Mouse (Mus musculus) kidney, embryonic 16.5 days (tissue): ENCODE measurements around the gene Fgfr1op2. TPM values are rescaled to one million over a fixed set of nuclear protein-coding genes. Genes with fewer than 3 reads are reported as not detected.
"Not testable (repeated sequence)": the region's sequence is repeated elsewhere in the genome, so short reads cannot be mapped to it uniquely, and the experiment has no call there.

Experiments
- ATAC-seq: fragments of 200-750 bp; cut with Nextera tagmentation; 2 replicates; pipeline ENCODE4 v1.8.0; 2017; ENCODE audit warnings: moderate TSS enrichment; ENCODE audit not compliant: low FRiP score, low TSS enrichment
- H3K27ac ChIP-seq: fragments of 300-500 bp; sonication (generic); 2 replicates; pipeline ENCODE4 v1.5.1; 2014; ENCODE audit warnings: low read length
- H3K27me3 ChIP-seq: fragments of 300-500 bp; sonication (generic); 2 replicates; pipeline ENCODE4 v1.6.1; 2014; ENCODE audit warnings: low read length, control low read depth, mixed read lengths; ENCODE audit not compliant: insufficient read depth
- H3K36me3 ChIP-seq: fragments of 300-500 bp; sonication (generic); 2 replicates; pipeline ENCODE4 v1.6.1; 2014; ENCODE audit warnings: low read length, control low read depth, mixed read lengths; ENCODE audit not compliant: insufficient read depth
- H3K4me1 ChIP-seq: fragments of 300-500 bp; sonication (generic); 2 replicates; pipeline ENCODE4 v1.6.1; 2014; ENCODE audit warnings: low read length, control low read depth, mixed read lengths; ENCODE audit not compliant: insufficient read depth
- H3K4me2 ChIP-seq: fragments of 300-500 bp; sonication (generic); replicated peaks from 2 replicates; pipeline ENCODE4 v1.6.1; 2014; ENCODE audit warnings: low read depth, low read length
- H3K4me3 ChIP-seq: fragments of 300-500 bp; sonication (generic); 2 replicates; pipeline ENCODE4 v1.5.1; 2014; ENCODE audit warnings: mild to moderate bottlenecking, low read length
- H3K9ac ChIP-seq: fragments of 300-500 bp; sonication (generic); replicated peaks from 2 replicates; pipeline ENCODE4 v1.6.1; 2014; ENCODE audit warnings: low read length
- H3K9me3 ChIP-seq: fragments of 300-500 bp; sonication (generic); 2 replicates; pipeline ENCODE4 v1.6.1; 2016; ENCODE audit warnings: low read length, control low read depth
- WGBS: fragments of 180-500 bp; shearing (Covaris S2); extraction: QIAGEN DNeasy Blood & Tissue Kit; methylation state at CpG from one replicate; pipeline ENCODE4 v1.1.7; 2014; 5-methylcytosine and 5-hydroxymethylcytosine counted together
- polyA plus RNA-seq: library from polyadenylated mRNA; unstranded; fragments of >200 nt; fragmentation: Nextera tagmentation; extraction: Ambion mirVana; gene quantifications from 2 replicates; pipeline ENCODE4 v1.2.1, GENCODE M21; 2015

Fgfr1op2 gene
- polyA plus RNA-seq, 1 experiment from 2014 or later: 92.6 TPM

DNA sequence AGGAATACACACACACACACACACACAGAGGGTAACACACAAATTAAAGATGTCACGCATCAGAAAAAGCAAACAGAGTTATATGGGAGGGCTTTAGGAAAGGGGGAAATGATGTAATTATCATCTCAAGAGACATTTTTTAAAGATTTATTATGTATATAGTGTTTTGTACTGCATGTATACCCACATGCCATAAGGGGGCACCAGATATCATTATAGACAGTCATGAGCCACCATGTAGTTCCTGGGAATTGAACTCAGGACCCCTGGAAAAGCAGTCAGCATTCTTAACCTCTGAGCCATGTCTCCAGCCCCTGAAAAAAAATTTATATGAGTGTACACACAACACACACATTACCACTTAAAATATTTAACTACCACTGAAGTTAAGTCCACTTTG lies 32.4 kb upstream of the Fgfr1op2 start:
- 84% methylated on average over 1 of the region's 1 CpGs for WGBS
- H3K36me3 ChIP-seq: peaks cover 19% of the 10 kb centered on the region

GRCm38 (mm10) chr6:146545289-146545865 lies 31.6 kb upstream of the Fgfr1op2 start:
- 81% methylated on average over 5 of the region's 5 CpGs for WGBS
- H3K36me3 ChIP-seq: peaks cover 24% of the 10 kb centered on the region
- H3K4me1 ChIP-seq: no peaks in the 10 kb centered on the region
- no peak overlapping the region for H3K9ac ChIP-seq
- H3K27me3 ChIP-seq: no peaks in the 10 kb centered on the region
- H3K4me3 ChIP-seq: no peak overlapping the region
- no peaks in the 10 kb centered on the region for H3K9me3 ChIP-seq
- H3K27ac ChIP-seq: no peak overlapping the region
- ATAC-seq: no peak
- H3K4me2 ChIP-seq: no peak overlapping the region

More for the DNA sequence above, 32.4 kb upstream of the Fgfr1op2 start:
- Histone ChIP-seq H3K4me2 (no peak overlapping the region), H3K9me3 (no peaks in the 10 kb centered on the region), H3K27ac (no peak overlapping the region), H3K4me1 (no peaks in the 10 kb centered on the region), H3K4me3 (no peak overlapping the region), H3K9ac (no peak overlapping the region), H3K27me3 (no peaks in the 10 kb centered on the region)
- no peak for ATAC-seq

DNA sequence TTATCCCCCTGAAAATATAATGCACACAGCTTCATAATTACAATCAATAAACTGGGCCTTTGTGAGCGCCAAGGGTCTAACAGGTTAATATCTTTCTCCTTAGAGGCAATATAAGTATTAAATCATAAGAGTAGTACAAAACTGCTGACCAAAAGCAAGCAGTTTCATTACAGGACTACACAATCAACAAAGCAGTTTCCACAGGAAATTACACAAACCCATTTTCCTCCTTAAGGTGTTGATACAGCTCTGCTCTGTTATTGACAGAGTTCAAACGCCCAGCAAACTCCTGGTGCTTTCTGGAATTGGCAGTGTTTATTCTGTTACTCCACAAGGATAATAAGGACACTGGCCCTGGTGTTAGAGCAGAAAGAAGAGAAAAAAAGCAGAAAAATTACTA lies 26.6 kb upstream of the Fgfr1op2 start:
- peaks cover 62% of the 10 kb centered on the region for H3K36me3 ChIP-seq
- no peak overlapping the region for H3K4me2 ChIP-seq
- H3K27ac ChIP-seq: no peak overlapping the region
- H3K4me1 ChIP-seq: no peaks in the 10 kb centered on the region
- H3K9ac ChIP-seq: no peak overlapping the region
- no peak overlapping the region for H3K4me3 ChIP-seq
- WGBS: 87% methylated on average over 2 of the region's 2 CpGs
- ATAC-seq: no peak
- no peaks in the 10 kb centered on the region for H3K9me3 ChIP-seq
- H3K27me3 ChIP-seq: no peaks in the 10 kb centered on the region

GRCm38 (mm10) chr6:146551326-146551725 lies 25.7 kb upstream of the Fgfr1op2 start:
- Histone ChIP-seq H3K27me3 (no peaks in the 10 kb centered on the region), H3K9me3 (no peaks in the 10 kb centered on the region), H3K9ac (no peak overlapping the region), H3K4me1 (no peaks in the 10 kb centered on the region), H3K27ac (no peak overlapping the region), H3K36me3 (peaks cover 66% of the 10 kb centered on the region), H3K4me2 (no peak overlapping the region), H3K4me3 (no peak overlapping the region)
- ATAC-seq: no peak

DNA sequence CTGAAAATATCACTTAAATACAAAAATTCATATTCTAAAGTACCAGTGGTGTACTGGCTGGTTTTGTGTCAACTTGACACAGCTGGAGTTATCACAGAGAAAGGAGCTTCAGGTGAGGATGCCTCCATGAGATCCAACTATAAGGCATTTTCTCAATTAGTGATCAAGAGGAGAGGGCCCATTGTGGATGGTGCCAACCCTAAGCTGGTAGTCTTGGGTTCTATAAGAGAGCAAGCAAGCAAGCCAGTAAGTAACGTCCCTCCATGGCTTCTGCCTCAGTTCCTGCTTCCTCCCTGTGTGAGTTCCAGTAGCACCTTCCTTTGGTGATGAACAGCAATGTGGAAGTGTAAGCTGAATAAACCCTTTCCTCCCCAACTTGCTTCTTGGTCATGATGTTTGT lies 14.5 kb upstream of the Fgfr1op2 start:
- not testable (repeated sequence) for H3K4me1 ChIP-seq, H3K9me3 ChIP-seq, H3K9ac ChIP-seq, ATAC-seq, H3K27me3 ChIP-seq, H3K27ac ChIP-seq, H3K4me2 ChIP-seq, H3K4me3 ChIP-seq
- peaks cover 53% of the 10 kb centered on the region for H3K36me3 ChIP-seq
- 92% methylated on average over 1 of the region's 1 CpGs for WGBS

DNA sequence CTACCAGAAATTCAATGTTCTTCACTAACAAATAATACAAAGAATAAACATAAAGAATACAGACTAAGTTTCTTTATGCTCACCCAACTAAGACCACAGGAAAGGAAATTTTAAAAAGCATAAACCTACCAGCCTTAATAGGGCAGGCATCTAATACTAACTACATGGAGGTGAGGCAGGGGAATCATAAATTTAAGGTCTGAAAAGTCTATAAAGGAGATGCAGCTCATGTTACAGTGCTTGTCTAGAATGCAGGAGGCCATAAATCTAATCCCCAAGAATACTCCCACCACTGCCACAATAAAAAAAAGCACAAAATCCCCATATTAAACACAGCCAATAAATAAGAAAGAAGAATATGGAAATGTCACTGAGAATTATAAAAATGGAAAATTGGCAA lies 4.9 kb upstream of the Fgfr1op2 start:
- no peak overlapping the region for H3K27ac ChIP-seq
- H3K9ac ChIP-seq: no peak overlapping the region
- H3K4me1 ChIP-seq: peaks cover 25% of the 10 kb centered on the region
- ATAC-seq: 0 out of 2 replicates have a peak, but pooled peaks have one; percentile 58
- H3K9me3 ChIP-seq: no peaks in the 10 kb centered on the region
- 0 out of 2 replicates have a peak, but pooled peaks cover 6% of the 10 kb centered on the region for H3K36me3 ChIP-seq
- no peaks in the 10 kb centered on the region for H3K27me3 ChIP-seq
- H3K4me2 ChIP-seq: no peak overlapping the region
- H3K4me3 ChIP-seq: no peak overlapping the region

DNA sequence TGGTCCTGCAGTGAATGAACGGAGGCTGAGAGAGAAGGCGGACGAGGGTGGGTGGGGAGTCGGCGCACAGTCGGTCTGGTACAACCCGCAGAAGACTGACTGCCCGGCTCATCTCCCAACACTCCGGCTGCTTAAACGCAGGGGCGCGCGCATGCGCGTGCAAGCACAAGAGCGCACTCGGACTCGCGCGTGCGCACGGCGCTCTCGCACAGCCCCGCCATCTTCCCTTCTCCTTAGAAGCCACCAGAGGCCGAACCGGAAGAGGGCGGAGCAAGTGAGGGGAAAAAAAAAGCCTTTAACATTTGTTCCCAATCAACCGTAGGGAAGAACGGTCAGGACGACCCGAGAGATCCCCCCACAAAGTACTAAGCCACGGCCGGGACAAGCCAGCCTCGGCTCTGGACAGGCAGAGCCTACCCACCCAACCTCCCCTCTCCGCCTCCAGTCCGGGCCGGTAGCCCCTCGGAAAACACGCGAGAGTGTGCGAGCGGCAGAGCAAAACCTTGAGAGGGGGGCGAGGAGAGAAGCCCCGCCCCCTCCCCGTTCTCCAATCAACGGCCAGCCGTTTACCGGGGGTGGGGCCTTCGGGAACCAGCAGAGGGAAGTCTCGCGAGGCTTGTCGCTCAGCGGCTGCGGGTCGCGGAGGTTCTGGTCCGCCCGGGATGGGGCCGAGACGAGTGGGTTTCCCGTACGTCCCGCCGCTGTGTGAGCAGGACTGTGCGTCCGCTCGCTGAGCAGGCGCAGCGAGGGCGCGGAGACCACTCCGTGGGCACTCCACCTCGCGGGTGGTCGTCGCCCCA lies 507 bp downstream of the Fgfr1op2 start, which contains the start of gene Ints13:
TSS of gene Ints13 (minus strand) at position 526 of the 800 bp plus-strand sequence.
- under 1% methylated on average over 72 of the region's 77 CpGs for WGBS
- Histone ChIP-seq H3K9ac (peak within 1 kb of the TSS; percentile 97), H3K4me2 (peak within 1 kb of the TSS; percentile 87), H3K9me3 (no peaks in the 10 kb centered on the region), H3K4me1 (peaks cover 31% of the 10 kb centered on the region), H3K4me3 (peak within 1 kb of the TSS; percentile 97), H3K27me3 (no peaks in the 10 kb centered on the region), H3K27ac (peak within 1 kb of the TSS; percentile 96), H3K36me3 (no peaks in the 10 kb centered on the region)
- ATAC-seq: peak; percentile 96

DNA sequence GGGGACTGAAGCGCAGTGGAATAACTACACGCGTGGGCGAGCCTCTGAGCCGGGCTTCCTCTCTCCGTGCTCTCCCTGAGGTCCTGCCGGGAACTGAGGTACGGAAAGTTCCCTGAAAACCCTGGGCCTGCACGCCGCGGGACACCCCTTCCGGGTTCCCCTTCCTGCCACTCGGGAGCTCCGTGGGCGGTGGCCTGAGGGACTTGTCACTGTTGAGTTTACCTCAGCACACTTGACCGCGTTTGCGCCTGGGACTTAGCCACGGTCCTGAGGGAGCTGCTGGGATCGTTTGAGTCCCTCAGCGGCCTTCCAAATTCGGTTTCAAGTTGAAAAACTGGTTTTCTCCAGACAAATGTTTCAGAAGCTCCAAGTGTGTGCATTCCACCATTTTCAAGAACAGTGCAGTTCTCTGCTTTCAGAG lies 1.1 kb downstream of the Fgfr1op2 start:
- ATAC-seq: peak; percentile 64
- peaks cover 27% of the 10 kb centered on the region for H3K4me1 ChIP-seq
- no peaks in the 10 kb centered on the region for H3K9me3 ChIP-seq
- peak overlapping the region; percentile 96 for H3K27ac ChIP-seq
- H3K4me3 ChIP-seq: peak overlapping the region; percentile 97
- peak overlapping the region; percentile 87 for H3K4me2 ChIP-seq
- H3K27me3 ChIP-seq: no peaks in the 10 kb centered on the region
- no peaks in the 10 kb centered on the region for H3K36me3 ChIP-seq
- WGBS: under 1% methylated on average over 22 of the region's 22 CpGs
- peak overlapping the region; percentile 97 for H3K9ac ChIP-seq

- 11% methylated on average over 7 of the region's 7 CpGs for WGBS
- Histone ChIP-seq H3K4me3 (peak overlapping the region; percentile 97), H3K36me3 (no peaks in the 10 kb centered on the region), H3K4me1 (peaks cover 27% of the 10 kb centered on the region), H3K4me2 (peak overlapping the region; percentile 87), H3K27ac (peak overlapping the region; percentile 96), H3K27me3 (no peaks in the 10 kb centered on the region), H3K9me3 (no peaks in the 10 kb centered on the region), H3K9ac (peak overlapping the region; percentile 97)
- ATAC-seq: no peak
These were observed 1.6 kb downstream of the Fgfr1op2 start for GRCm38 (mm10) chr6:146578586-146578985.

- ATAC-seq: no peak
- Histone ChIP-seq H3K4me3 (no peak overlapping the region), H3K27ac (no peak overlapping the region), H3K9ac (no peak overlapping the region), H3K27me3 (no peaks in the 10 kb centered on the region), H3K4me1 (peaks cover 24% of the 10 kb centered on the region), H3K4me2 (peak overlapping the region; percentile 15; the same call in 1 of the 2 replicates), H3K36me3 (peaks cover under 1% of the 10 kb centered on the region), H3K9me3 (no peaks in the 10 kb centered on the region)
- WGBS: 38% methylated on average over 2 of the region's 2 CpGs
These were observed 3.5 kb downstream of the Fgfr1op2 start for GRCm38 (mm10) chr6:146580381-146580926.
